Mouse (Mus musculus) cerebellum, adult 2 months (tissue): ENCODE measurements around the gene Pcyt2. TPM values are rescaled to one million over a fixed set of nuclear protein-coding genes. Genes with fewer than 3 reads are reported as not detected.
A peak's percentile ranks its signal among the peaks of the same experiment; 100 is the strongest.

ENCODE experiments used
- DNase-seq, 2 experiments: peaks; one replicate each; pipeline ENCODE4 v3.0.0; 2021
- H3K27ac ChIP-seq: fragments of 200-500 bp; 2 replicates; pipeline ENCODE4 v1.5.1; 2012; ENCODE audit warnings: low read length, control low read depth, inconsistent platforms; ENCODE audit not compliant: insufficient read depth
- H3K27me3 ChIP-seq: fragments of 200-500 bp; 2 replicates; pipeline ENCODE4 v1.6.1; 2012; ENCODE audit warnings: inconsistent platforms, mild to moderate bottlenecking, low read length, moderate library complexity; ENCODE audit not compliant: control insufficient read depth, insufficient read depth
- H3K4me1 ChIP-seq: fragments of 200-500 bp; 2 replicates; pipeline ENCODE4 v1.6.1; 2011; ENCODE audit warnings: low read length; ENCODE audit not compliant: control insufficient read depth, insufficient read depth
- H3K4me3 ChIP-seq: fragments of 200-500 bp; replicated peaks from 2 replicates; pipeline ENCODE3; 2011; ENCODE audit warnings: mild to moderate bottlenecking, low read depth, low read length, control low read depth; ENCODE audit not compliant: insufficient read depth
- CTCF ChIP-seq: fragments of 200-500 bp; IDR thresholded peaks from 2 replicates; pipeline ENCODE4 v1.5.1; 2011; ENCODE audit warnings: low read depth, mild to moderate bottlenecking, control low read depth, low read length, moderate library complexity, borderline replicate concordance; ENCODE audit not compliant: insufficient read depth
- POLR2A ChIP-seq: fragments of 200-500 bp; IDR thresholded peaks from 2 replicates; pipeline ENCODE4 v1.6.1; 2011; ENCODE audit warnings: low read length, control low read depth, borderline replicate concordance; ENCODE audit not compliant: insufficient read depth
- WGBS: fragments of 180-500 bp; shearing (Covaris S2); methylation state at CpG from one replicate; pipeline ENCODE4 v1.1.7; 2018; 5-methylcytosine and 5-hydroxymethylcytosine counted together
- polyA plus RNA-seq: library from polyadenylated mRNA; depleted of rRNA; stranded (reverse); fragments of >200 nt; gene quantifications from 2 replicates; pipeline ENCODE4 v1.2.3, GENCODE M21; 2012

Pcyt2 gene
- polyA plus RNA-seq, 1 experiment: 403 TPM

DNA sequence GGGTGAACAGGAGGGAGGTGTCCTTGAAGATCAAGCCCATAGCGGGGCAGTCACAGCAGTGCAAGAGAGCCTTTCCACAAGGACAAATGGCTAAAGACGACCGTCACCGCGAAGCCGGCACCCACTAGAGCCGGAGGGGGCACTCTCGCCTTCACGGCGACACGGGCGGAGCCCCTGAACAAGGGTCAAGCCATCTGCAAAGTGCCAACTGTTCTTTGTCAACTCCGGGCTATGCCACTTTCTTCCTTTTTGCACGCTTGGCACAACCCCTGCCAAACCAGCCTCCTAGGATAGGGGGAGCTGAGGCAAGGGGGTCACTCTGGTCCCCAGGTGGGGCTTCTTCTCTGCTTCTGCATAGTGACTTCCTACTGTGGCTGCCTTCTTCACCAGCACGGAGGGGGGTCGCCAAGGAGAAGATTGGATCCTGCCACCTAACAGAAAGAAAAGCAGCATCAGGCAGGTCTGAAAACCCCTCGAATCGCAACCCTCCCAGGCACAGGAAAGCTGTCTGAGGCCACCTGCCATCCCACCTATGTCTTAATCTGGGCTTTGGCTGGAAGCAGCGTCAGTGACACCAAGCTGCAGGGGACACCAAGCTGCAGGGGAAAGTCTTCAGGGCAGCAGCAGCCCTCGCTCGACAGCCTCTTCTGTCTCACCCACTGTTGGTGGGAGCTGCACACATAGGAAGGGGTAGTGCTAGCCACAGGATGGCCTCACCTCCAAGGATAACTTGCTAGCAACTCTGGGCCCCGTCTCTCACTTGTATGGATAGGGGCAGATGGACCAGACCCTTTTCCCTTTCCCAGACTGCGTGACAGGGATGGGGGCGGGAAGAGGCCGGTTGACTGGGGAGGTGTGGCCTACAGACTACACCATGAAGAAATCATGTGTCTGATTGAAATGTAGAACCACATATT lies 1.1 kb upstream of the Pcyt2 start:
- TF ChIP-seq POLR2A (no peak), CTCF (no peak)
- H3K4me3 ChIP-seq: no peak overlapping the region

DNA sequence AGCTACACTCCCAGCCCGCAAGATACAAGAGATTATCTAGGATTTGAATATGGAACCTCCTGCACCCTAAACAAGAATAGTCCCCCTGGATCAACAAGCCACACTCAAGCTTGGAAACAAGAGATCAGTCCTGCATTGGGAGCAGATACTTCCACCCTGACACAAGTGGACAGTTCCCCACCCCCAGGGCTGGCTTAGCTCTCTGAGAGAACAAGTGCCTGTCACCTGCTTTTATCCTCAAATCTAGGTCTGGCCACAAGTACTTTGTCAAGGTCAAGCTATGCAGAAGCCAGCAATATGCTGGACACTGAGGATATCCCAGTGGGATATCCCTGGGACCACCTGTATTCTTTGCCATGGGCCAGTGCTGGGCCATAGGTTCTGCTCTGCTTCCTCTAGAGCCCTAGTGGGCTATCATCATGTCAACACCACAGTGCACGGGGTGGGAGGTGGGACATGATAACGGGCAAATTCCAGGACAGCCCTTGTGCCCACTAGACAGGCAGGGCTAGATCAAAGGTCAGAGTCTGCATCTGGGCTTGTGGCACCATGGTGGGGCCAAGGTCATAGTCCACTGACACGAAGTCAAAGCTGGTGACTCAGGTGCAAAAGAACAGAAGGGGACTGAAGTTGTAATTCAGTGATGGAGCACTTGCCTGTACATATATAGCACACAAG lies 980 bp downstream of the Pcyt2 start:
- H3K4me3 ChIP-seq: peak overlapping the region; percentile 73
- peak overlapping the region; percentile 80; the same call in 1 of the 2 replicates for H3K27ac ChIP-seq
- no peaks in the 10 kb centered on the region for H3K27me3 ChIP-seq
- no peak for TF ChIP-seq POLR2A
- TF ChIP-seq CTCF: no peak
- WGBS: 18% methylated on average over 4 of the region's 4 CpGs
- peak in 1 of 2 experiments; percentile 33 for DNase-seq
- H3K4me1 ChIP-seq: peaks cover 29% of the 10 kb centered on the region

More for the DNA sequence above, 1.1 kb upstream of the Pcyt2 start:
- Histone ChIP-seq H3K4me1 (peaks cover 19% of the 10 kb centered on the region), H3K27me3 (no peaks in the 10 kb centered on the region), H3K27ac (no peak overlapping the region)
- peak in 1 of 2 experiments; percentile 27 for DNase-seq
- 89% methylated on average over 25 of the region's 25 CpGs for WGBS

DNA sequence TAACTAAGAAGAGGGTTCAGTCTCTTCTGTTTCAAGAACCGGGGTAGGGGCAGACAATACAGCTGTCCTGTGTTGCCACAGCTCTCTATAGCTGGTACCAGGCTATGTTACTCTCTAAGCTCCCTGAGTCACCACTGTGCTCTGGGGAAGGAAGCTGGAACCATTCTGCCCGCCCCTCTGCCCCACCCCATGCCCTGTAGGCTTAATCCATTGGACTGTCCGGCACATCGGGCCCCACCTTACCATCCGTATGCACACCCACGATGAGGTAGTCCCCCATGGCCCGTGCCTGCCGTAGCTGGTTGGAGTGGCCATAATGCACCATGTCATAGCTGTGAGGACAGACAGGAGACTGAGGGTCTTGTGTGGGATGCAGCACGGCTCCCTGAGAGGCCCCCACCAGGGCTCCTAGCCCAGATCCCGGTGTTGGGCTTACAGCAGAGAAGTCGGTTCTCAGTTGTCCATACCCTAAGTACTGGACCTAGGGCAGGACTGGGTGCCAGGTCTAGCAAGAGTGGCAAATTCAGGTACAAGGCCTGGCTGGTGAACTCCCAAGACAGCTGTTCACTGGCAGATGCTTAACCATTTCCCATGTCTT lies 2.0 kb downstream of the Pcyt2 start:
- TF ChIP-seq CTCF (no peak), POLR2A (no peak)

DNA sequence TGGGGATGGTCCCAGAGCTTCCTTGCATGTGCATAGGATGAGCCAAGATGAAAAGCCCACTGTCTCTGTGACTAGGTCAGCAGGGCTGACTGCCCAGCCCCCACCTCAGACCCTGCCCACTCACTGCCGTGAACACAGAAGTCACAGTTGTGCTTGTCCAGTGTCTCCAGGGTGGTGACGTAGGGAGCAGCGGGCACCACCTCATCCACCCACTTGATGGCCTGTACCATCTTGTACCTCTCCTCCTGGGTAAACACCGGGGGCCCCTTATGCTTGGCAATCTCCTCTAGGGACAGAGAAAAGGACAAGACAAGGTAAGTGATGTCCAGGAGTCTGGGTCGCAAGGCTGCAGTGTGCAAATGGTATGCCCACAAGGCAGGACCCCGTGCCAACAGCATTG lies 2.6 kb downstream of the Pcyt2 start:
- Histone ChIP-seq H3K4me1 (peaks cover 29% of the 10 kb centered on the region), H3K4me3 (no peak overlapping the region), H3K27me3 (no peaks in the 10 kb centered on the region), H3K27ac (no peak overlapping the region)
- peak in 1 of 2 experiments; percentile 30 for DNase-seq
- 71% methylated on average over 6 of the region's 6 CpGs for WGBS
- no peak for TF ChIP-seq POLR2A
- no peak for TF ChIP-seq CTCF

More for the DNA sequence above, 2.0 kb downstream of the Pcyt2 start:
- H3K4me3 ChIP-seq: peak overlapping the region; percentile 27
- peak in 1 of 2 experiments; percentile 15 for DNase-seq
- 74% methylated on average over 11 of the region's 11 CpGs for WGBS
- no peaks in the 10 kb centered on the region for H3K27me3 ChIP-seq
- no peak overlapping the region for H3K27ac ChIP-seq
- peaks cover 29% of the 10 kb centered on the region for H3K4me1 ChIP-seq

DNA sequence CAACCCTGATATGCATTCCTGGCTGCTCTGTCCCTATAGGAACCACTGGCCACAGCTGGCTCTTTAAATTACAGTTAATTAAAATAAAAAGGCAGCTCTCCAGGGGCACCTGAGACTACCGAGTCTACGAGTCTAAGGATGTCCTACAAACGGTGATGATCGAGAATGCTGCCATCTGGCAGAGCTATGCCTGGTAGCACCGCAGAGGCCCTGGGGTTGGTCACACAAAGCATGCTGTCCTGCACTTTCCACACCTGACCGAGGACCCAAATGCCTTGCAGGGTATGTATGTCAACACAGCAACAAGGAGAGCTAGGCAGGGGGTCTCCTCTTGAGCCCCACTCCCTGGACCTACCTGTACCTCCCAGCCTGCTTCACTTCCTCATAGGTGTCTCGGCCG lies 3.8 kb downstream of the Pcyt2 start:
- 19% methylated on average over 8 of the region's 8 CpGs for WGBS
- peaks cover 32% of the 10 kb centered on the region for H3K4me1 ChIP-seq
- no peaks in the 10 kb centered on the region for H3K27me3 ChIP-seq
- no peak for TF ChIP-seq CTCF
- no peak for TF ChIP-seq POLR2A
- DNase-seq: peak in 1 of 2 experiments; percentile 44
- peak overlapping the region; percentile 44; the same call in 1 of the 2 replicates for H3K27ac ChIP-seq
- H3K4me3 ChIP-seq: no peak overlapping the region

DNA sequence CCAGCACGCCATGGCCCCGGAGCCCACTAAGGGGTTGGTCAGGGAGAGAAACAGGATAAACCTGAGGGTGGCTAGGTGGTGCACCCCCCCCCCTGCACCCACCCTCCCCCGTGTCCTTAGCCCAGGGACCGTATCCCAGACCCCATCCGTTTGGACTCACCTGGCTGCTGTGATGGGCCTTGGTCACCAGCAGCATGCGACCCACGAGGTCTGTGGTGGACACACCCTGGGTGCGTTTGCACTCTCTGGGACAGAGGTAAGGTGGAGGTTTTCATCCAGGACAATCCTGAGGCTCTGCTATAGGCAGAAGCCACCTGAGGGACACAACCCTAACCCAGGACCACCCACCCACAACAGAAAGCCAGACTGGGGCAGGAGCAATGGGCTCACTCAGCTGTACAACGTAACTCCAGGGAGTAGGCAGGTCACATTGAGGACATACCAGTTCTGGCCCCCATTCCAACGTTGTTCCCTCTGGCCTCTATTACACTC lies 4.2 kb downstream of the Pcyt2 start:
- 38% methylated on average over 10 of the region's 10 CpGs for WGBS
- no peak overlapping the region for H3K4me3 ChIP-seq

DNA sequence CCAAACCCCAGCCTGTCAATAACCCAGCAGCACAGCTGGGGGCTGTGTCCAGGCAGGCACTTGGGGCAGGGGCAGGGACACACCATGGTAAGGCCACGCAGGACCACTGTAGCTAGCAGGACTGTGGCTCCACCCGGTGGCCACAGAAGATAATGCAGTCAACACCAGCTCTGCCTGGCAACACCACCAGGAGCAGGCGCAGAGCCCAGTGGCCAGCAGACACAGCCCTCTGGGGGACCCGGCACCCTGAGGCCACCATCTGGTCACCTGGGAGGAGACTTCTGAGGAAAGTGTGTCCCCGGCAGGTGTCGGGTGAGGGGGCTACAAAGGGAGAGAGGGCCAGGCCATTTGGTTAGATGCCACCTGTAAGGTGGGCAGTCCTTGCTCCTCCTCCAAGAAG lies 5.0 kb downstream of the Pcyt2 start:
- Histone ChIP-seq H3K4me3 (no peak overlapping the region), H3K4me1 (peaks cover 32% of the 10 kb centered on the region), H3K27me3 (no peaks in the 10 kb centered on the region), H3K27ac (peak overlapping the region; percentile 20; the same call in 1 of the 2 replicates)
- WGBS: 6% methylated on average over 6 of the region's 6 CpGs
- TF ChIP-seq POLR2A (no peak), CTCF (peak; percentile 97)
- DNase-seq: peak; percentile 91 to 94

More for the DNA sequence above, 4.2 kb downstream of the Pcyt2 start:
- no peak for TF ChIP-seq CTCF
- no peak for TF ChIP-seq POLR2A
- H3K27me3 ChIP-seq: no peaks in the 10 kb centered on the region
- H3K4me1 ChIP-seq: peaks cover 32% of the 10 kb centered on the region
- H3K27ac ChIP-seq: peak overlapping the region; percentile 44; the same call in 1 of the 2 replicates
- no peak for DNase-seq
